Mouse (Mus musculus) CD4-positive naive resting alpha-beta T cell, adult 76 days (primary cell): Measurements from ENCODE around the gene Slc4a7. TPM values are rescaled to one million over a fixed set of nuclear protein-coding genes. Genes with fewer than 3 reads are reported as not detected.

Source experiments
- total RNA-seq: library from RNA; stranded (reverse); gene quantifications from one replicate; pipeline ENCODE4 v1.2.4, GENCODE M21; 2023

The Slc4a7 gene
- 68.0 TPM for total RNA-seq

DNA sequence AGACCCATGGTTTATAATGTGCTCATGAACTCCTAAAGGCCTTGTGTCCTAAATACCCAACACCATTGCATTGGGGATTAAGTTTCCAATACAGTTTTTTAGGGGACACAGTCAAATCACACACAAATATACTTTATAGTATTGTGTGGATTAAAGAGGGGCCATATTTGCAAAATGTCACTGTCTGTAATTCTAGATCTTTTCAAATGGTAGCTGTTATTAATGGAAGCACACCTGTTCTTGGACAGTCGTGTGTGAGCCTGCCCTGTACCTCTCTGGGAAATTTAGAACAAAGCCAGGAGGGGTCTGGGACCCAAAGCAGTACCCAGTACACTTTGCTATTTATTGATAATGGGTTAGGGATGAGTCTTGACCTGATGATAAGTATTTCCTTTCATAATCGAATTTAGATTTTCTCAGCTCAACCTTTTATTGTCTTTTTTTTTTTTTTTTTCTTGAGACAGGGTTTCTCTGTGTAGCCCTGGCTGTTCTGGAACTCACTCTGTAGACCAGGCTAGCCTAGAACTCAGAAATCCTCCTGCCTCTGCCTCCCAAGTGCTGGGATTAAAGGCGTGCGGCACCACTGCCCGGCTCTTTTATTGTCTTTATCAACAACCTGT is at the start of gene Slc4a7:
Gene Slc4a7 (plus strand): TSS at position 570 of the 620 bp plus-strand sequence.

DNA sequence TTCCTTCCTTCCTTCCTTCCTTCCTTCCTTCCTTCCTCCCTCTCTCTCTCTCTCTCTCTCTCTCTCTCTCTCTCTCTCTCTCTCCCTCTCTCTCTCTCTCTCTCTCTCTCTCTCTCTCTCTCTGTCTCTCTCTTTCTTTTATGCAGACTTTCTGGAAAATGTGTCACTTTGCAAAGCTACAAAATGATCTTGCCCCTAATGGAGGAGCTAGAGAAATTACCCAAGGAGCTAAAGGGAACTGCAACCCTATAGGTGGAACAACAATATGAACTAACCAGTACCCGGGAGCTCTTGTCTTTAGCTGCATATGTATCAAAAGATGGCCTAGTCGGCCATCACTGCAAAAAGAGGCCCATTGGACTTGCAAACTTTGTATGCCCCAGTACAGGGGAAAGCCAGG is 101.0 kb downstream of the Slc4a7 start, which contains the start of gene Nek10:
Gene Nek10 (plus strand): TSS at position 301 of the 400 bp plus-strand sequence.

Other genes with a start within 250 kb of the Slc4a7 start
- not detected for gene Nek10, start 101.1 kb downstream of the Slc4a7 start, total RNA-seq